Mouse (Mus musculus) myocyte (in vitro differentiated cells): ENCODE measurements at regions not wholly inside any gene's neighbourhood (a gene's known extent, or its start where the extent isn't known, plus 50 kb on each side); places are given as distances from the start of the nearest gene placed in this dataset.
"Not testable (repeated sequence)": the region's sequence is repeated elsewhere in the genome, so short reads cannot be mapped to it uniquely, and the experiment has no call there.

Experiments used
- H3K27me3 ChIP-seq: one replicate; pipeline ENCODE4 v1.6.1; 2011; ENCODE audit not compliant: control insufficient read depth, insufficient read depth, insufficient read length
- H3K36me3 ChIP-seq: one replicate; pipeline ENCODE4 v1.6.1; 2011; ENCODE audit not compliant: control insufficient read depth, insufficient read depth
- H3K4me2 ChIP-seq: one replicate; pipeline ENCODE4 v1.6.1; 2011; ENCODE audit warnings: low read depth, control low read depth
- H3K4me3 ChIP-seq: one replicate; pipeline ENCODE4 v1.5.1; 2011; ENCODE audit warnings: mild to moderate bottlenecking, control low read depth, moderate library complexity
- H3K79me2 ChIP-seq: one replicate; pipeline ENCODE4 v1.6.1; 2011; ENCODE audit not compliant: control insufficient read depth, insufficient read depth
- H3ac ChIP-seq: one replicate; pipeline ENCODE4 v1.6.1; 2011; ENCODE audit not compliant: control insufficient read depth, insufficient read length
- CEBPB ChIP-seq: IDR thresholded peaks from 2 replicates; pipeline ENCODE4 v1.6.1; 2011; ENCODE audit warnings: mild to moderate bottlenecking, moderate library complexity; ENCODE audit not compliant: poor library complexity, insufficient read depth, severe bottlenecking
- E2F4 ChIP-seq: IDR thresholded peaks from one replicate; pipeline ENCODE4 v1.6.1; 2011; ENCODE audit warnings: mild to moderate bottlenecking, control low read depth, moderate library complexity; ENCODE audit not compliant: insufficient read depth
- MAX ChIP-seq: IDR thresholded peaks from one replicate; pipeline ENCODE4 v1.6.1; 2011; ENCODE audit warnings: low read depth, mild to moderate bottlenecking, control low read depth
- MYOD1 ChIP-seq, 3 experiments: IDR thresholded peaks; one replicate each; pipeline ENCODE4 v1.6.1; 2011; ENCODE audit warnings: control low read depth in 2 of 3, low read depth in 2 of 3, mild to moderate bottlenecking in 2 of 3, moderate library complexity in 1 of 3; ENCODE audit not compliant: insufficient read length in 2 of 3, control insufficient read depth in 1 of 3
- MYOG ChIP-seq, 3 experiments: IDR thresholded peaks; one replicate each; pipeline ENCODE4 v1.6.1; 2011; ENCODE audit warnings: control low read depth in 2 of 3, low read depth in 2 of 3, mild to moderate bottlenecking in 2 of 3; ENCODE audit not compliant: insufficient read length in 2 of 3, control insufficient read depth in 1 of 3, insufficient read depth in 1 of 3
- POLR2A ChIP-seq: IDR thresholded peaks from one replicate; pipeline ENCODE4 v1.6.1; 2011; ENCODE audit warnings: low read depth, mild to moderate bottlenecking, control low read depth, moderate library complexity; ENCODE audit not compliant: insufficient read length
- POLR2AphosphoS2 ChIP-seq: IDR thresholded peaks from one replicate; pipeline ENCODE4 v1.6.1; 2011; ENCODE audit warnings: low read depth, control low read depth; ENCODE audit not compliant: insufficient read length
- REST ChIP-seq: IDR thresholded peaks from one replicate; pipeline ENCODE4 v1.6.1; 2011; ENCODE audit warnings: mild to moderate bottlenecking, control low read depth, moderate library complexity; ENCODE audit not compliant: insufficient read depth, insufficient read length
- SRF ChIP-seq: IDR thresholded peaks from one replicate; pipeline ENCODE4 v1.6.1; 2011; ENCODE audit warnings: low read depth; ENCODE audit not compliant: control insufficient read depth, insufficient read length
- TCF12 ChIP-seq: IDR thresholded peaks from one replicate; pipeline ENCODE4 v1.6.1; 2011; ENCODE audit warnings: mild to moderate bottlenecking, control low read depth; ENCODE audit not compliant: poor library complexity, insufficient read depth, severe bottlenecking
- TCF3 ChIP-seq: IDR thresholded peaks from one replicate; pipeline ENCODE4 v1.6.1; 2011; ENCODE audit warnings: low read depth, control low read depth; ENCODE audit not compliant: insufficient read length
- USF1 ChIP-seq: IDR thresholded peaks from one replicate; pipeline ENCODE4 v1.6.1; 2011; ENCODE audit warnings: low read depth, mild to moderate bottlenecking, control low read depth, moderate library complexity

DNA sequence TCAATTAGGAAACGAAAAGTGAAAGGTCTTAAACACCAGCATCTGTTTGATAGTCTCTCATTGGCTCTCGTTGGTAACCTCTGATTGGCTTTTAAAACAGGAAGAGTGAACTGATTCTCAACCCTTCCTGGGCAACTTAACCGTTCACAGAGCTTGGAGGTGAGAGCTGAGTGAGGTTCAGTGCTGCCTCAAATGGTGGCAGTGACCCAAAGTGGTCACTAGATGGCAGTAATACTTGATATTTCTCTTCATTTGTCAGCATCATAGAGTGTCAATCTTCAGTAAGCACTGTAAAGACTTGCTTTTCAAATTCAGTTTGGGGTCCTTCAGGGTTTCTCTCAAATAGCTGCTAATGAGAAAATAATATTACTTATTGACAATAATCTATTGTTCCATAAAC lies 321.8 kb upstream of the Gdi2 start:
- not testable (repeated sequence) for H3K79me2 ChIP-seq, H3K27me3 ChIP-seq, H3K36me3 ChIP-seq, H3K4me2 ChIP-seq, H3K4me3 ChIP-seq, H3ac ChIP-seq

DNA sequence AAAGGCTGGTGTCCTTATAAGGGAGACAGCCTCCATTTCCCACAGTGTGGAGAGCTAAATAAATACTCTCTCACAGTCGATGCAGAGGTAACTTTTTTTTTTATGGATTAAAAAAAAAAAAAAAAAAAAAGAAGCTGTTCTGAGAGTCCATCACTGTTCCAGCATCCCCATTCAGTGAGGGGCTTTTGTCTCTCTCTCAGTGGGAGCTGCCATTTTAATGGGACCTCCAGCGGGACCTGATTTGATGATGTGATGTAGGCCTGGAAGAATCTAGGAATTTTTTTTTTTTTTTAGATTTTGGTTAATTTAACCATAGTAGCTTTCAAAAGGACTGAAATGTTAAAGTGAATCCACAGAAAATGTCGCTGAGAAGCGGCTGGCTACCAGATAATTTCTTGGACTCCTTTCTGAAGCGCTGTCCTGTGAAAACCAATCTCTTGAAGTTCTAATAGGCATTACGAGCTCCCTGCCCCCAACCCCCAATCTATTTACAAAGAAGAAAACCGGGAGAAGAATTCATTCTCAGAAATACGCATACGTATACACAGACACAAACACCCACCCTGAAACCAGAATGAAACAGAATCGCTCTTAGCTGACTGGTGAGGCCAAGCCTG lies 316.8 kb upstream of the Gdi2 start:
- not testable (repeated sequence) for H3K79me2 ChIP-seq, H3K27me3 ChIP-seq, H3K4me3 ChIP-seq, H3ac ChIP-seq, H3K36me3 ChIP-seq
- peak overlapping the region; percentile 70 for H3K4me2 ChIP-seq

DNA sequence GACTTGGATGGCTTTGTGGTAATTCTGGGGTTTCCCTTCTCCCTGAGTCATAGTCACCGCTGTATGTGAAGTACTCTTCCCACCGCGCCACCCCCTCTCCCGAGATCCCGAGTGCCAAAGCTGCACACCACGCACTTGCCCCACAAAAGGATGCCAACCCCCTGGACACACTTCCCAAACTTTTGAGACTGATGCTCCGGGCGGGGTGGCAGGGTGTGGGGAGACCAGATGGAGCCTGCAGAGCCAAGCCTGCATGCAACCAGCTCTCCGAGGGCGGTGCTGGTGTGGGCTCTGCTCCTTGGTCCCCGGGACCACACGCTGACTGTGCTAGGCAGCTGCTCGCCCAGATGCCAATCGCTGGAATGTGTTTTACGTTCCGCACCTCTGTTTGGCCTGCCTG lies 316.2 kb upstream of the Gdi2 start:
- Histone ChIP-seq H3ac (no peak overlapping the region), H3K27me3 (no peaks in the 10 kb centered on the region), H3K4me2 (peak overlapping the region; percentile 70), H3K79me2 (no peaks in the 10 kb centered on the region), H3K36me3 (no peaks in the 10 kb centered on the region), H3K4me3 (no peak overlapping the region)
- TF ChIP-seq MYOD1 (IDR thresholded peaks at IDR 0.05; ENCODE audit: control insufficient read depth in 1 of 3, insufficient read length in 2 of 3, low read depth in 2 of 3) (peak in 2 of 3 experiments; percentile 55 to 64), E2F4 (no peak), POLR2A (no peak), MYOG (IDR thresholded peaks at IDR 0.05; ENCODE audit: control insufficient read depth in 1 of 3, insufficient read depth in 1 of 3, insufficient read length in 2 of 3, low read depth in 2 of 3) (peak in 1 of 3 experiments; percentile 32), CEBPB (no peak)

DNA sequence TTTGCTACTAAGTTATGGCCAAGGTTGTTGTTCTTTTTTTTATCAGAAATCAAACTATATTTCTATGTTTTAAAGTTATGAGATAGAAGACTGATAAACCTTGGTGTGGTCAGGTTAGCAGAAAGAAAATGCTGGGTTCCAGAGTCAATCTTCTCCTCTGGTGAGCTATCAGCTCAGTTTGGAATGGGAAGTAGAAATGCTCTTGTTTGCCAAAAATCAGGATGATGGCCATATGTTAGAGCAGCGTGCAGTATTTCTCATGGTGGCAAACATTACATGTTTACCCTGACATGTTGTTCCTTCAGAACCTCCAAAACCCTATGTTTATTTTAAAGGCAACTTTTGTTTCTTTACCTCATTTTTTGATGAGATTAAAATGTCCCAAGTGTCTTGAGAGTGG lies 279.5 kb upstream of the Gdi2 start:
- Histone ChIP-seq H3K4me2 (no peak overlapping the region), H3K27me3 (no peaks in the 10 kb centered on the region), H3K4me3 (no peak overlapping the region), H3K36me3 (no peaks in the 10 kb centered on the region), H3K79me2 (no peaks in the 10 kb centered on the region), H3ac (no peak overlapping the region)
- TF ChIP-seq POLR2A (no peak), TCF3 (no peak), E2F4 (no peak), MYOD1 (IDR thresholded peaks at IDR 0.05; ENCODE audit: control insufficient read depth in 1 of 3, insufficient read length in 2 of 3, low read depth in 2 of 3) (no peak), SRF (no peak), POLR2AphosphoS2 (no peak), CEBPB (no peak), USF1 (no peak), MAX (no peak), MYOG (IDR thresholded peaks at IDR 0.05; ENCODE audit: control insufficient read depth in 1 of 3, insufficient read depth in 1 of 3, insufficient read length in 2 of 3, low read depth in 2 of 3) (no peak), TCF12 (no peak), REST (no peak)

DNA sequence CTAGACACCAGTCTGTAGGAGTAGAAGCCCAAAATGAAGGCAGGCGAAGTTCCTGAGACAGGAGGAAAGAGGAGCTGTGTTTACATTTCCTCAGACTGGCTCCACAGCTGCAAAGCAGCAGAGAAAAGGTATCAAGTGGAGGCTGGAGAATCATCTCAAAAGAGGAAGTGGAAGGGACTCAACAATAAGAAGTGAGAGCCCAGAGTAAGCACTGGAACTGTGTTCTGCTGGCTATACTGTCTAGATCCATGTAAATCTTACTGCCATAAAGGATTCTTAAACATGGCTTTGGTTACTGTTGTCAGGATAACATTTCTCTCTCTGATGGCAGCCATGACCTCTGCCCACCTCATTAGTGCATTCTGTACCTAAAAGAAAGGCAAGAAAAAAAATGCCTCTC lies 261.7 kb upstream of the Gdi2 start:
- H3K36me3 ChIP-seq, H3K27me3 ChIP-seq, H3K4me3 ChIP-seq, H3K4me2 ChIP-seq, H3ac ChIP-seq, H3K79me2 ChIP-seq: not testable (repeated sequence)
